26 mouse cellular contexts compared by ENCODE assay signal in the genomic region with DNA sequence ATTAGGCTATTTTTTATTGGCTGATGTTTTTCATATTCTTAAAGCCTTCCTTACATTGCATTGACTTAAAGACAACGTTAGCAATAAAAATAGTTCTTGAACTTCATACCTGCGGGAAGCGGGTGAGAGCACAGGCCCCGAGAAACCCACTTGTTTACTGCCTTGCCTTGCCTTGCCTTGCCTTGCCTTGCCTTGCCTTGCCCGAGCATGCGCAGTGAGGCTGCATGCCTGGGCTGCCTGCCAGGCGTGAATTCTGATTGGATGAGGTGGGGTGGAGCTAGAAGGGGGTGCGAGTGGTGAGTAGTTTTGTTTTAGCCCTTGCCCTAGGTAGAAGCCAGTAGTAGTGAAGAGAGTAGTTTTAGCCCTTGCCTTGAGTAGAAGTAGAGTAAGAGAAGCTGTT.
DNase-seq lines count a peak whose midpoint lies in the region; ATAC-seq and TF ChIP-seq lines count a peak whose summit lies in the region.
"Had no signal": no experiment of that assay in that cellular context is flagged by ENCODE, and none has a peak within 500 bp of the region (broad histone marks: within the 10 kb centered on the region; RNA-seq: fewer than 3 reads in every experiment).

No protein-coding gene starts in this region.

- TF ChIP-seq CTCF in CH12.LX (conservative IDR thresholded peaks at IDR 0.05 in 1 of 2, IDR thresholded peaks at IDR 0.05 in 1 of 2; ENCODE audit: low read depth in 2 of 2, low read length in 2 of 2): no peak
- TF ChIP-seq CTCF in brain, embryonic 14.5 days (IDR thresholded peaks at IDR 0.05; ENCODE audit: borderline replicate concordance, extremely low read depth, insufficient read depth, insufficient read length): no peak

- H3K4me3 ChIP-seq in CH12.LX (replicated peaks in 1 of 3; ENCODE audit: low read depth in 2 of 3, low read length in 2 of 3, poor library complexity in 1 of 3): no peak overlapping the region
- H3K4me3 ChIP-seq in midbrain, embryonic 13.5 days (replicated peaks): no peak overlapping the region
- H3K4me3 ChIP-seq: embryonic facial prominence, embryonic 13.5 days; erythroblast, embryonic 14.5 days; forebrain, embryonic 13.5 days; heart, embryonic 12.5 days; liver, embryonic 13.5 days; megakaryocyte, embryonic 14.5 days had no signal

- WGBS in midbrain, embryonic 13.5 days: 77% methylated on average over 8 of the region's 8 CpGs

- TF ChIP-seq EP300 in CH12.LX (IDR thresholded peaks at IDR 0.05; ENCODE audit: low read length): no peak

- H3K9ac ChIP-seq in CH12.LX (ENCODE audit: insufficient read depth, low read depth): no peak overlapping the region
- H3K9ac ChIP-seq in midbrain, embryonic 13.5 days (replicated peaks): no peak overlapping the region
- H3K9ac ChIP-seq: embryonic facial prominence, embryonic 13.5 days; forebrain, embryonic 13.5 days; heart, embryonic 12.5 days; liver, embryonic 13.5 days; lung, embryonic 14.5 days had no signal

- no peak for ATAC-seq in midbrain, embryonic 13.5 days
- ATAC-seq: activated CD4-positive, CD25-positive, alpha-beta regulatory T cell, adult 4 months; forebrain, embryonic 13.5 days; intestine, postnatal 0 days; Patski had no signal

- no peak for TF ChIP-seq RAD21 in CH12.LX (IDR thresholded peaks at IDR 0.05; ENCODE audit: low read depth, low read length)

- H3K9me3 ChIP-seq in CH12.LX (replicated peaks; ENCODE audit: low read length): peaks cover 4% of the 10 kb centered on the region
- H3K9me3 ChIP-seq in midbrain, embryonic 13.5 days: no peaks in the 10 kb centered on the region
- H3K9me3 ChIP-seq: embryonic facial prominence, embryonic 13.5 days; forebrain, embryonic 13.5 days; heart, embryonic 12.5 days; liver, embryonic 13.5 days; megakaryocyte, embryonic 14.5 days had no signal

- no peak overlapping the region for H3K27ac ChIP-seq in CH12.LX (ENCODE audit: insufficient read depth, low read depth)
- H3K27ac ChIP-seq in midbrain, embryonic 13.5 days: no peak overlapping the region
- H3K27ac ChIP-seq: embryonic facial prominence, embryonic 13.5 days; forebrain, embryonic 13.5 days; liver, embryonic 13.5 days had no signal

- in situ Hi-C loops in CH12.LX (cut with MboI; ENCODE audit: low pct_ligation_motif_present, low pct_unique_long_range_greater_than_20kb, low sequenced_read_pairs): no loop called here

- TF ChIP-seq POLR2A in CH12.LX (IDR thresholded peaks at IDR 0.05; ENCODE audit: low read depth, low read length): no peak
- no peak for TF ChIP-seq POLR2A in brain, embryonic 14.5 days (IDR thresholded peaks at IDR 0.05; ENCODE audit: borderline replicate concordance, extremely low read depth, insufficient read depth, insufficient read length, poor library complexity, severe bottlenecking)

- H3K79me2 ChIP-seq in CH12.LX (replicated peaks; ENCODE audit: control insufficient read depth, extremely low read depth, insufficient read depth, poor library complexity, severe bottlenecking): no peaks in the 10 kb centered on the region

- no peaks in the 10 kb centered on the region for H3K36me3 ChIP-seq in CH12.LX (replicated peaks in 1 of 2; ENCODE audit: control insufficient read depth in 1 of 2, insufficient read depth in 1 of 2, low read length in 1 of 2)
- H3K36me3 ChIP-seq in midbrain, embryonic 13.5 days: no peaks in the 10 kb centered on the region
- H3K36me3 ChIP-seq: embryonic facial prominence, embryonic 13.5 days; heart, embryonic 12.5 days; liver, embryonic 13.5 days had no signal

- H3K27me3 ChIP-seq in CH12.LX (replicated peaks): no peaks in the 10 kb centered on the region
- H3K27me3 ChIP-seq in midbrain, embryonic 13.5 days: no peaks in the 10 kb centered on the region
- H3K27me3 ChIP-seq: embryonic facial prominence, embryonic 13.5 days; forebrain, embryonic 13.5 days; heart, embryonic 12.5 days; liver, embryonic 13.5 days; megakaryocyte, embryonic 14.5 days; Patski had no signal

- dilution Hi-C loops in CH12.LX (cut with MboI; ENCODE audit: extremely low pct_ligation_motif_present, extremely low pct_unique_long_range_greater_than_20kb, low sequenced_read_pairs): no loop called here

- peak; percentile 30 for DNase-seq in heart, postnatal 4 days
- DNase-seq in heart, adult 8-10 months (ENCODE audit: low spot score): no peak
- DNase-seq in CH12.LX (ENCODE audit: extremely low read depth) (no peak), ES-CJ7 (ENCODE audit: low read depth, low spot score) (peak; percentile 24)
- DNase-seq in brain, embryonic 14.5 days (ENCODE audit: low read depth): peak; percentile 11
- DNase-seq in embryo, embryonic 10 days (ENCODE audit: low spot score): no peak
- DNase-seq: adrenal gland, postnatal 25 days; B cell, adult 2 months; cerebellum, adult 9-11 months; embryo, embryonic 11 days; heart, adult 11 months; kidney, postnatal 36 days; liver, embryonic 13.5 days; lung, embryonic 14.5 days; lung, postnatal 36 days; midbrain, embryonic 14.5 days; right cerebral cortex, adult 18-20 months had no signal

- no peak overlapping the region for H3K4me2 ChIP-seq in CH12.LX (ENCODE audit: insufficient read depth, low read depth, poor library complexity, severe bottlenecking)
- H3K4me2 ChIP-seq in midbrain, embryonic 13.5 days (replicated peaks): no peak overlapping the region
- H3K4me2 ChIP-seq: embryonic facial prominence, embryonic 13.5 days; forebrain, embryonic 13.5 days; heart, embryonic 12.5 days; liver, embryonic 13.5 days; lung, embryonic 14.5 days had no signal

- no peaks in the 10 kb centered on the region for H3K4me1 ChIP-seq in CH12.LX (ENCODE audit: control insufficient read depth in 1 of 2, insufficient read depth in 2 of 2)
- H3K4me1 ChIP-seq in midbrain, embryonic 13.5 days (replicated peaks): no peaks in the 10 kb centered on the region
- H3K4me1 ChIP-seq: embryonic facial prominence, embryonic 13.5 days; forebrain, embryonic 13.5 days; heart, embryonic 12.5 days; liver, embryonic 13.5 days; megakaryocyte, embryonic 14.5 days had no signal

TF ChIP-seq in CH12.LX, 34 proteins besides CTCF, POLR2A, EP300 and RAD21:
- TF ChIP-seq HCFC1 (IDR thresholded peaks at IDR 0.05; ENCODE audit: low read depth, low read length) (no peak), MAFK (IDR thresholded peaks at IDR 0.05; ENCODE audit: insufficient replicate concordance, low read length) (no peak), NELFE (IDR thresholded peaks at IDR 0.05; ENCODE audit: low read depth, low read length) (no peak), USF2 (conservative IDR thresholded peaks at IDR 0.05; ENCODE audit: low read depth, low read length) (no peak), NRF1 (IDR thresholded peaks at IDR 0.05; ENCODE audit: low read depth, low read length) (peak; percentile 60), UBTF (IDR thresholded peaks at IDR 0.05; ENCODE audit: low read depth, low read length) (no peak), BHLHE40 (IDR thresholded peaks at IDR 0.05; ENCODE audit: low read depth, low read length) (no peak)

Comparison
In these comparisons a context has a peak if more than half of its experiments do, and no peak if none do; other contexts are left out.
1. DNase-seq: peak in heart, postnatal 4 days (single experiment), ES-CJ7 (single experiment) and brain, embryonic 14.5 days (single experiment); none in heart, adult 8-10 months (single experiment), CH12.LX (single experiment) and embryo, embryonic 10 days (single experiment).